Mouse (Mus musculus) hindbrain, embryonic 14.5 days (tissue): ENCODE results near the gene Col4a3. TPM values are rescaled to one million over a fixed set of nuclear protein-coding genes. Genes with fewer than 3 reads are reported as not detected.

Experiments
- ATAC-seq: fragments of 200-750 bp; cut with Nextera tagmentation; 2 replicates; pipeline ENCODE4 v1.8.0; 2017; ENCODE audit warnings: moderate number of reproducible peaks, mild to moderate bottlenecking, moderate TSS enrichment, moderate library complexity; ENCODE audit not compliant: low FRiP score
- DNase-seq: peaks from one replicate; pipeline ENCODE4 v3.0.0-alpha.2; 2015; ENCODE audit warnings: low spot score
- H3K27ac ChIP-seq: fragments of 300-500 bp; sonication (generic); 2 replicates; pipeline ENCODE4 v1.5.1; 2014; ENCODE audit warnings: mild to moderate bottlenecking, moderate library complexity
- H3K27me3 ChIP-seq: fragments of 300-500 bp; sonication (generic); 2 replicates; pipeline ENCODE4 v1.6.1; 2014; ENCODE audit warnings: mild to moderate bottlenecking, low read length, mixed read lengths; ENCODE audit not compliant: control insufficient read depth, insufficient read depth
- H3K36me3 ChIP-seq: fragments of 300-500 bp; sonication (generic); replicated peaks from 2 replicates; pipeline ENCODE4 v1.6.1; 2014; ENCODE audit not compliant: control insufficient read depth, insufficient read depth
- H3K4me1 ChIP-seq: fragments of 300-500 bp; sonication (generic); replicated peaks from 2 replicates; pipeline ENCODE4 v1.6.1; 2014; ENCODE audit warnings: antibody characterized with exemption, low read length, mixed read lengths; ENCODE audit not compliant: control insufficient read depth, insufficient read depth
- H3K4me2 ChIP-seq: fragments of 300-500 bp; sonication (generic); replicated peaks from 2 replicates; pipeline ENCODE4 v1.6.1; 2014; ENCODE audit warnings: mild to moderate bottlenecking, moderate library complexity
- H3K4me3 ChIP-seq: fragments of 300-500 bp; sonication (generic); replicated peaks from 2 replicates; pipeline ENCODE4 v1.5.1; 2014; ENCODE audit warnings: mild to moderate bottlenecking, low read length
- H3K9ac ChIP-seq: fragments of 300-500 bp; sonication (generic); 2 replicates; pipeline ENCODE4 v1.6.1; 2014
- H3K9me3 ChIP-seq: fragments of 300-500 bp; sonication (generic); 2 replicates; pipeline ENCODE4 v1.6.1; 2016; ENCODE audit warnings: low read length; ENCODE audit not compliant: control insufficient read depth
- WGBS: fragments of 180-500 bp; shearing (Covaris S2); extraction: QIAGEN DNeasy Blood & Tissue Kit; methylation state at CpG from one replicate; pipeline ENCODE4 v1.1.7; 2014; 5-methylcytosine and 5-hydroxymethylcytosine counted together
- polyA plus RNA-seq: library from polyadenylated mRNA; unstranded; fragments of >200 nt; fragmentation: Nextera tagmentation; extraction: Ambion mirVana; gene quantifications from 2 replicates; pipeline ENCODE4 v1.2.1, GENCODE M21; 2014

Col4a3 gene
- polyA plus RNA-seq, 1 experiment from 2014 or later: 0.48 TPM

- 85% methylated on average over 7 of the region's 7 CpGs for WGBS
- Histone ChIP-seq H3K36me3 (no peaks in the 10 kb centered on the region), H3K27ac (no peak overlapping the region), H3K4me2 (no peak overlapping the region), H3K4me3 (no peak overlapping the region), H3K9me3 (no peaks in the 10 kb centered on the region), H3K9ac (no peak overlapping the region), H3K4me1 (no peaks in the 10 kb centered on the region), H3K27me3 (no peaks in the 10 kb centered on the region)
- ATAC-seq (no peak), DNase-seq (no peak)
Measured at GRCm38 (mm10) chr1:82603198-82603950, 16.7 kb downstream of the Col4a3 start.

DNA sequence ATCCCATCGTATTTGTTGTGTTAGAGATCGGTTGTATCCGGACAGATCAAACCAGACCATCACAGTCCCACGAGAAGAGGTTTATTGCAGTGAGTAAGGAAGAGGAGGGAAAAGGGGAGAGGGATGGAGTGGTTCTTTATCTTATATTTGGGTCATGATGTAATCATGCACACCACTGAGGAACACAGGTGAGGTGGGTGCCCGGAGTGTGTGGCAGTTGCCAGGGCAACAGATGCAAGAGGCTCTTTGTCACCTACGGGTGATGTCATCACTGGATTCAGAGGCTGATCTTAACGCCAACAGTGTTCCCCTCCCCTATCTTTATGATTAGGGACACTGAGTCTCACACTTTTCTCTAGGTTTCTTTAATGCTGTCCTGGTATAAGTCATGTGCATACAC lies 18.6 kb downstream of the Col4a3 start:
- Histone ChIP-seq H3K9ac (no peak overlapping the region), H3K27me3 (no peaks in the 10 kb centered on the region), H3K4me3 (no peak overlapping the region), H3K4me1 (no peaks in the 10 kb centered on the region), H3K9me3 (no peaks in the 10 kb centered on the region), H3K36me3 (no peaks in the 10 kb centered on the region), H3K4me2 (no peak overlapping the region), H3K27ac (no peak overlapping the region)
- DNase-seq (no peak), ATAC-seq (no peak)
- 91% methylated on average over 7 of the region's 7 CpGs for WGBS

DNA sequence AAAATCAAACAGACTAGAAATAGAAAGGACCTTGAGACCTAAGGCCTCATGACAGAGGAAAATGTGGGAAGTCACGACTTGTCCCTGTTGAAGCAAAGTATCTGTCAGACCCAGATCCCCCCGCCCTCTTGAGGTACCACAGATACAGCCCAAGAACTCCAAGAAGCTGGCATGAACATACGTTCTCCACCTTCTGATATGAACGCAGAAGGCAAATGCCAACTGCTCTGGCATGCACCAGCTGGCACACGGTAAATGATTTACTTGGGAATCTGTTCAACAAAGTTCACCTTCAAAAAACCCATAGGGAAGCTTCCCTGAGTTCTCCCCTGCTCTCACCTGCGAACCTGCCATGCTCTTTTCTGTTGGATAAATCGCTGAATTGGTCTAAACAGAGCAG lies 19.1 kb downstream of the Col4a3 start:
- DNase-seq (no peak), ATAC-seq (no peak)
- H3K27me3 ChIP-seq: no peaks in the 10 kb centered on the region
- 90% methylated on average over 7 of the region's 7 CpGs for WGBS
- H3K9me3 ChIP-seq: no peaks in the 10 kb centered on the region
- H3K36me3 ChIP-seq: no peaks in the 10 kb centered on the region
- H3K9ac ChIP-seq: no peak overlapping the region
- no peak overlapping the region for H3K4me3 ChIP-seq
- no peak overlapping the region for H3K4me2 ChIP-seq
- no peak overlapping the region for H3K27ac ChIP-seq
- H3K4me1 ChIP-seq: no peaks in the 10 kb centered on the region

- DNase-seq (no peak), ATAC-seq (no peak)
Measured at GRCm38 (mm10) chr1:82608646-82609262, 22.0 kb downstream of the Col4a3 start.

GRCm38 (mm10) chr1:82612061-82612660 lies 25.4 kb downstream of the Col4a3 start:
- H3K9ac ChIP-seq: no peak overlapping the region
- no peaks in the 10 kb centered on the region for H3K27me3 ChIP-seq
- H3K4me3 ChIP-seq: no peak overlapping the region
- H3K36me3 ChIP-seq: no peaks in the 10 kb centered on the region
- ATAC-seq (no peak), DNase-seq (no peak)
- no peak overlapping the region for H3K4me2 ChIP-seq
- no peaks in the 10 kb centered on the region for H3K9me3 ChIP-seq
- WGBS: 90% methylated on average over 9 of the region's 9 CpGs
- no peaks in the 10 kb centered on the region for H3K4me1 ChIP-seq
- H3K27ac ChIP-seq: no peak overlapping the region

More at GRCm38 (mm10) chr1:82608646-82609262, 22.0 kb downstream of the Col4a3 start:
- no peaks in the 10 kb centered on the region for H3K27me3 ChIP-seq
- H3K4me3 ChIP-seq: no peak overlapping the region
- no peaks in the 10 kb centered on the region for H3K9me3 ChIP-seq
- H3K4me1 ChIP-seq: no peaks in the 10 kb centered on the region
- no peak overlapping the region for H3K9ac ChIP-seq
- no peaks in the 10 kb centered on the region for H3K36me3 ChIP-seq
- 84% methylated on average over 9 of the region's 9 CpGs for WGBS
- H3K27ac ChIP-seq: no peak overlapping the region
- H3K4me2 ChIP-seq: no peak overlapping the region

- H3K9me3 ChIP-seq: no peaks in the 10 kb centered on the region
- no peaks in the 10 kb centered on the region for H3K4me1 ChIP-seq
- no peak for DNase-seq
- no peak overlapping the region for H3K27ac ChIP-seq
- H3K4me3 ChIP-seq: no peak overlapping the region
- no peak overlapping the region for H3K9ac ChIP-seq
- no peaks in the 10 kb centered on the region for H3K36me3 ChIP-seq
- ATAC-seq: no peak
- no peak overlapping the region for H3K4me2 ChIP-seq
- no peaks in the 10 kb centered on the region for H3K27me3 ChIP-seq
- WGBS: 81% methylated on average over 5 of the region's 5 CpGs
Measured at GRCm38 (mm10) chr1:82618001-82618400, 31.3 kb downstream of the Col4a3 start.

GRCm38 (mm10) chr1:82618592-82618991 lies 31.9 kb downstream of the Col4a3 start:
- Histone ChIP-seq H3K4me1 (no peaks in the 10 kb centered on the region), H3K27me3 (no peaks in the 10 kb centered on the region), H3K9ac (no peak overlapping the region), H3K9me3 (no peaks in the 10 kb centered on the region), H3K4me3 (no peak overlapping the region), H3K36me3 (no peaks in the 10 kb centered on the region), H3K4me2 (no peak overlapping the region), H3K27ac (no peak overlapping the region)
- no peak for DNase-seq
- WGBS: 86% methylated on average over 5 of the region's 5 CpGs
- no peak for ATAC-seq

- WGBS: 89% methylated on average over 5 of the region's 5 CpGs
- Histone ChIP-seq H3K4me1 (no peaks in the 10 kb centered on the region), H3K4me2 (no peak overlapping the region), H3K36me3 (no peaks in the 10 kb centered on the region), H3K4me3 (no peak overlapping the region), H3K9me3 (no peaks in the 10 kb centered on the region), H3K27me3 (no peaks in the 10 kb centered on the region), H3K27ac (no peak overlapping the region), H3K9ac (no peak overlapping the region)
- DNase-seq (no peak), ATAC-seq (no peak)
Measured at GRCm38 (mm10) chr1:82619981-82620380, 33.3 kb downstream of the Col4a3 start.

DNA sequence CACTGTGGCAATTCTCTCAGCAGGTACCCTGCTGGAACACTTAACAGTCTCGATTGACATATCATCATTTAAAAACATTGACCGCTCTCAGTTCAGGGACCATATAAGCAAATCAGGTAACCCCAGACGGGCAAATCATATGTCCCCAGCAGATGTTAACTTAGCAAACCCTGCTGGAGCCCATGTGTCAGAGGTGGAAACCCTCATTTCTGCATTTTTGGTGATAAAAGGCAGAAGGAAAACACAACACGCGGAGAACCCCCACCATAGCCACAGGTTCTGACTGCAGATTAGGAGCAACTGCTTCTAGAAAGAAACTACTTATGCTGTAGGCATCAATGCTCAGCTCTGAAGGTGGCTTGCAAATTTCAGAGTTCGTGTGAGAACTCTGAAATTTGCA lies 38.2 kb downstream of the Col4a3 start:
- Histone ChIP-seq H3K36me3 (no peaks in the 10 kb centered on the region), H3K4me3 (no peak overlapping the region), H3K9ac (no peak overlapping the region), H3K9me3 (no peaks in the 10 kb centered on the region), H3K27ac (no peak overlapping the region), H3K27me3 (no peaks in the 10 kb centered on the region), H3K4me2 (no peak overlapping the region), H3K4me1 (no peaks in the 10 kb centered on the region)
- WGBS: 85% methylated on average over 6 of the region's 6 CpGs
- DNase-seq (no peak), ATAC-seq (no peak)
